Mouse (Mus musculus): ENCODE data around the gene Cd38.

The Cd38 gene

DNA sequence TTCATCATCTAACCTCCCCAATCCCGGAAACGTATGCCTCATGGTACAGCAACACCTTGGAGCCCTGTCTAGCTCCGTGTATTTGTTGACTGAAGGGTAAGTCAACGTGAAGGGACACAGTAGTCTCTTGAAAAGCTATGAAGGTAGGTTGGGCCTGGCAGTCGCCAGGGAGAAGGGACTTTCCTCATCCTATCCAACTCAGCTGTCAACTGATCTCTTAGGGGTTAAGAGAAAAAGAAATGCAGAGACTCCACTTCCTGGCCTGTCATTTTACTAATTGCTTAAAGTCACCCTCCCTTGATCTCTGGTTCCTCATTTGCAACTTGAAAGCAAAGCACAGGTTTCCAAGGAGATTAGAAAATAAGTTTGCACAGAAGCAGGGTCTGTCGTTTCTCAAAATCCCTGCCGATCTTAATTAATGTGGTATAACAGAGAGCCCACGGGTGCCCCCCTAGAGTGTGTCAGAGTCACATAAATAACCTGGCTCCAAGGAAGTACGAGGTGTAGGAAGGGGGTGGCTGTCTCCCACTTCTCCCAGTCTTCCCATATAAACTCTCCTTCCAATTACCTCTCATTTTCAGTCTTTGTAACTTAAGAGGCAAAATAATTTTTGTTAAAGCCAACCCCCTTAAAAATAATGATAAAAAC, 79.1 kb downstream of the Cd38 start:
- DNase-seq (ENCODE audit: low read depth, low spot score), result no peak

DNA sequence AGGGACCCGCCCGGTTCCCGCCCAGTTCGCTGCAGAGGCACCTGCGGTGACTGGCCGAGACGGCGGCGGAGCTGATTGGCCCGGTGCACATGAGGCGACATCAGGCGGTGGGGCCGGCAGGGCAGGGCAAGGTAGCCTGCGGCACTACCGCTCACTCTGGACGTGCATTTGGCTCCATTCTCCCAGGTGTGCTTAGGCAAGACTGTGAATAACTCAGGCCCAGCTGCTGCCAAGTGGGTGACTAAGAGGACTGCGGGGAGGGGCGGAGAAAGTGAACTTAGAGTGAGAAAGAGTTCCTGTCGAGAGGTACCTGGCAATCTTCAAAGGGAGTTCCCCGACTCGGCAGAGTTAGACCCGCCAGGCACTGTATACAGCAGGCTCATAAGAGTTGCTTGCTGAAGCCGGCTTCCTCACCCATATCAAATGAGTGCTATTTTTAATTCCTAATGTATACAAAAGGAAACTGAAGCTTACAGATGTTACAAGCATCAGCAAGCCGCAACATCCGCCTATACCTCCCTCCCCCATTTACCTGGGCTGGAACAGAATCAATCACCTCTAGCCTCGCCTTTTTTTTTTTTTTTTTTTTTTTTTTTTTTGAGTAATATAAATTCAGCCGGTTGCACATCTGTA, 79.9 kb downstream of the Cd38 start:
- peak; percentile 50 for DNase-seq (ENCODE audit: low read depth, low spot score)

DNA sequence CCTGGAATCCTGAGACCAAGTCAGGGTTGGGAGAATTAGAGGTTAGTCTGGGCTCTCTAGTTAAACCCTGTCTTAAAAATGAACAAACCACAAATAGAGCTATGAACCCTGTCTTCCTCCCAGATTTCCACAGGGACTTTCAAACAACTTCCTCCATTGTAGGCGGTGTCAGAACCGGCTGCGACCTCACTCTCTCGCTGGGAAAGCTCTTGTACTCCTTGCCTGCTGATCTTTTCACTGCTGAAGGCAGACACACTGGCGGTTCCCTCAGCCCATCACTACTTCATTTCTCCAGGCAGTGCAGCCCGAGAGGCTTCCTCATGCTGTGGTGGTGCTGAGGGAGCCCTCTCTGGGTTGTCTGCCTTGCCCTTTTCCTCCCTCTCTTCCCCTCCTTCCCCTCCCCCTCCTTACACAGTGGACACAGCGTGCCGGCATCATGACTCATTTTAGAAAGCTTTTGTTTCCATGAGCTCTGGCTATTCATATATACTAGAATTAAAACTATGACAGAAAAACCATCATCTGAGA, 80.5 kb downstream of the Cd38 start:
- DNase-seq (ENCODE audit: low read depth, low spot score), result peak; percentile 41

DNA sequence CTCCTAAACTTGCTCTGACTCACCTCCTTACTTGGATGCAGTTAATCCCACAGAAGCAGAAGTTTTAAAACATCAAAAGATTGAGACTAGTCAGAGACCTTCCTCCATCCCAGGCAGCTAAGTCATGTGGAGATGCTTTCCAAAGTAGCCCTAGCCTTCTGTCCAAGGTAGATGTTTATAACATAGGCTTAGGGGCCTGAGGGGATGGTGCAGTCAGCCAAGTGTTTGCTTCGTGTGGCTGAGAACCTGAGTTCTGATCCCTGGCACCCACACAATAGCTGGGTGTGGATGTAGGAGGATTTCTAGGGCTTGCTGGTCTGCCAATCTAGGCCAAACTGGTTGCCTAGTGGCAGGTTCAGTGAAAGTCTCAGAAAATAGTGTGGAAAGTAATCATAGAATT, 84.9 kb downstream of the Cd38 start:
- DNase-seq (ENCODE audit: low read depth, low spot score), result no peak

DNA sequence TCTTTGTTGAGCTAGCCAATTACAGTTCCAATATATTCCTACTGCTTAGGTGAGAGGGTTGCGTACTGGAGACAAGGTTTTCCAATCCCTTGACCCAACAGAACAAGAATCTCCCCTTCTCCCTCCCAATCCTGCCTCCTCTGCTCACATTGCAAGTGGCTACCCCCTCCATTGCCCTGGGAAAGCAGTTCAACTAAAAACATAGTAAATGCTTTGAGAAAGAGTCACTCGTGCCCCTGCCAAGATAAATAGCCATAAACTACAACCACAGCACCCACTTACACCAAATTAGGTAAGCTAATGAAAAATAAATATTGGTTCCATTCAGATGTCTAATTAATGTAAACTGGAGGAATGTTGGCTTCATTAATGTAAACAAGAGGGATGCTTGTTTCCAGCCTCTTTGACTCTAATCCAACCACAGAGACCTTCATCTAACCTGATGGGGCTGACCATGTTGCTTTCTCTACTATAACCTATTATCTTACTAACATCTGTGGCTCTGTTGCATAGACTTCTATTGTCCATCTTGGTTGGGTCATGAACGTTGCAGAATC, 91.6 kb downstream of the Cd38 start:
- no peak for DNase-seq (ENCODE audit: low read depth, low spot score)

DNA sequence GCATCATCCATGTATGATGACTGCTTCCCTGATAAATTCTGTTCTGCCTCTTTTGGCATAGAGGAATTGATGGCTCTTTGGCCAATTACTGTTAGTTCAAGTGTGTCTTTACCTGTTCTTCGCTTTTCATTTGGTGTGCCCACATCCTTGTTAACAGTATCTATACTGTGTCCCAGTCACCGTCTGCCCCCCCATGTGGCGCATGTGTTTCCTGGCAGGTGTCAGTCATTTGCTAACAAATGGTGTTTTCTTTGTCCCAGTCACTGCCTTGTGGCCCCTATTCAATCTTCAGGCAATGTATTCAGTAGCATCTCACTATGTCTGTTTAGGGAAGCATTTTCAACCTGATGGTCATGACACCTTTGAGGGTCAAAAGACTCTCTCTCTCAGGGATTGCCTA, 92.7 kb downstream of the Cd38 start:
- DNase-seq (ENCODE audit: low read depth, low spot score), result no peak

Measured in mesoderm, embryonic 11.5 days (tissue).